Mouse (Mus musculus) megakaryocyte progenitor cell, adult 5-6 weeks (primary cell): ENCODE measurements around the gene Osbpl5. TPM values are rescaled to one million over a fixed set of nuclear protein-coding genes. Genes with fewer than 3 reads are reported as not detected.
A peak's percentile ranks its signal among the peaks of the same experiment; 100 is the strongest.

Experiments
- ATAC-seq: replicated peaks from 2 replicates; pipeline ENCODE4 v1.8.0; 2016; ENCODE audit warnings: mild to moderate bottlenecking, moderate TSS enrichment, inconsistent platforms; ENCODE audit not compliant: poor library complexity
- total RNA-seq, 2 experiments: library from RNA; stranded (forward) in 1 of 2; stranded (reverse) in 1 of 2; fragments of 157-497, 149-512 nt in 1 of 2; fragments of 200-1000 nt in 1 of 2; gene quantifications; 2 replicates each; pipeline versions ENCODE4 v1.2.3 to v1.2.4; 2015 to 2017

Gene Osbpl5
- total RNA-seq, 2 experiments from 2014 or later = 2.7 to 4.4 TPM

DNA sequence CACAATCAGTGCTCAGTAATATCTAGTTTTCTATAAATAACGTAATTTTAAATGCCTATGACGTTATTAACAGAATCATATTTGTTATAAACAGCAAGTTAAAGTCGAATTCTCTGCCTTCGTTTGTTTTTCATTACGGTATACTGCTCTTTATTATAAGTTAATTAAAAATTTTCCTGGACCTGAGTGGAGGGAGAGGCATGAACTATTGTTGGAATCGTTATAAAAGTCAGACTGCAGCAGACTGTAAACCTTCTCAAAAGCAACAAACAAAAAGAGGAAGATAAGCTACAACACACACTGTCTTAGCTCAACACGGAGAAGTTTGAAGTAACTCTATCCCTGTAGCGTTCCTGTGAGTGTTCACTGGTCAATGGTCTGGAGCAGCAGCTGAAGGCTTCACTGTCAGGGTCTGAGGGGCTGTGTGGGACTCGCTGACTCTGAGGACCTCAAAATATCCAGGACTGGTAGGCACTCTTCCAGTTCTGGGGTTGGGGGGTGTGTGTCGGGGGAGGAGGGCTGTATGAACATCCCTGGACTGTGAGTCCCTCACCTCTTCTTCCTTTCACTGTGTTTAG is 106.9 kb downstream of the Osbpl5 start:
- ATAC-seq = 0 out of 2 replicates have a peak, but pooled peaks have one; percentile 20

GRCm38 (mm10) chr7:143649034-143649768 is 107.6 kb downstream of the Osbpl5 start, which contains the start of gene Tnfrsf22:
TSS of gene Tnfrsf22 (minus strand) at chr7:143649661.
- peak; percentile 100 for ATAC-seq

DNA sequence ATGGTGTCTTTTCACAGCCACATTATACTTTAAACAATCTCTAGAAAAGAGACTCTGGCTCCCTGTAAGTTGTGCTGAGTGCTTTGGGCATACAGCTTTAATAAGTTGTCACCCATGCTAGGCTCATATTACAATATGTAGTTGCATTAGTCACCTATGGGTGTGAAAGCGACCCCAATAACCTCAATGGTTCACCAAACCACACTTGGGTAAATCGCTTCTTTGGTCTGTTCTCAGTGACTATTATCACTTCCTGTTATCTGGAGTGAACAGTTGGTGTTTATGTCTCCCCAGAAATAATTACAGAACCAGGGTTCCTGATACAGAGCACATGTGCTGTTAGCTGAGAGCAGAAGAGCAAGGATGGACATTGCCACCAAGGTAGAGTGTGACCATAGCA is 112.8 kb downstream of the Osbpl5 start:
- peak; percentile 54 for ATAC-seq

Other genes with a start within 250 kb of the Osbpl5 start
- 75.6 and 76.8 TPM in 2 replicates for gene Nap1l4, start 207.9 kb downstream of the Osbpl5 start, total RNA-seq (2015)
- 153 and 162 TPM in 2 replicates for gene Nap1l4, start 207.9 kb downstream of the Osbpl5 start, total RNA-seq (2017)
- gene Cars, start 156.9 kb downstream of the Osbpl5 start, total RNA-seq (2015) = 40.3 and 55.4 TPM in 2 replicates
- 47.5 and 74.5 TPM in 2 replicates for gene Cars, start 156.9 kb downstream of the Osbpl5 start, total RNA-seq (2017)
- gene Tnfrsf26, start 128.3 kb downstream of the Osbpl5 start, total RNA-seq (2015) = 28.1 and 31.6 TPM in 2 replicates
- gene Tnfrsf26, start 128.3 kb downstream of the Osbpl5 start, total RNA-seq (2017) = 20.1 and 20.5 TPM in 2 replicates
- 8.3 and 13.6 TPM in 2 replicates for gene Tnfrsf22, start 107.3 kb downstream of the Osbpl5 start, total RNA-seq (2015)
- gene Tnfrsf22, start 107.3 kb downstream of the Osbpl5 start, total RNA-seq (2017) = 2.8 and 5.7 TPM in 2 replicates
- gene Tnfrsf23, start 71.1 kb downstream of the Osbpl5 start, total RNA-seq (2015) = 3.9 and 5.8 TPM in 2 replicates
- gene Tnfrsf23, start 71.1 kb downstream of the Osbpl5 start, total RNA-seq (2017) = 0.20 and 2.1 TPM in 2 replicates
- gene Mrgprg, start 10.0 kb upstream of the Osbpl5 start, total RNA-seq (2015) = not detected in 2 replicates
- not detected in 2 replicates for gene Mrgprg, start 10.0 kb upstream of the Osbpl5 start, total RNA-seq (2017)
- 1.3 and 2.9 TPM in 2 replicates for gene Mrgpre, start 27.5 kb upstream of the Osbpl5 start, total RNA-seq (2015)
- gene Mrgpre, start 27.5 kb upstream of the Osbpl5 start, total RNA-seq (2017) = 0.17 and 0.95 TPM in 2 replicates
- 4.4 and 7.1 TPM in 2 replicates for gene Nadsyn1, start 65.9 kb upstream of the Osbpl5 start, total RNA-seq (2015)
- gene Nadsyn1, start 65.9 kb upstream of the Osbpl5 start, total RNA-seq (2017) = 9.2 and 9.5 TPM in 2 replicates
- 26.3 and 29.4 TPM in 2 replicates for gene Dhcr7, start 66.2 kb upstream of the Osbpl5 start, total RNA-seq (2015)
- gene Dhcr7, start 66.2 kb upstream of the Osbpl5 start, total RNA-seq (2017) = 10.9 and 13.2 TPM in 2 replicates
- not detected in 2 replicates for gene Gm498, start 109.9 kb upstream of the Osbpl5 start, total RNA-seq (2015)
- not detected in 2 replicates for gene Gm498, start 109.9 kb upstream of the Osbpl5 start, total RNA-seq (2017)
- not detected in 2 replicates for gene Shank2, start 244.9 kb upstream of the Osbpl5 start, total RNA-seq (2015)
- gene Shank2, start 244.9 kb upstream of the Osbpl5 start, total RNA-seq (2017) = not detected in 2 replicates